Mouse (Mus musculus): ENCODE measurements around the gene Foxd2. TPM values are rescaled to one million over a fixed set of nuclear protein-coding genes. Genes with fewer than 3 reads are reported as not detected.

Gene Foxd2
- polyA plus RNA-seq (2015; fragmentation: Nextera tagmentation; extraction: Ambion mirVana): 1.8 and 2.5 TPM in 2 replicates

DNA sequence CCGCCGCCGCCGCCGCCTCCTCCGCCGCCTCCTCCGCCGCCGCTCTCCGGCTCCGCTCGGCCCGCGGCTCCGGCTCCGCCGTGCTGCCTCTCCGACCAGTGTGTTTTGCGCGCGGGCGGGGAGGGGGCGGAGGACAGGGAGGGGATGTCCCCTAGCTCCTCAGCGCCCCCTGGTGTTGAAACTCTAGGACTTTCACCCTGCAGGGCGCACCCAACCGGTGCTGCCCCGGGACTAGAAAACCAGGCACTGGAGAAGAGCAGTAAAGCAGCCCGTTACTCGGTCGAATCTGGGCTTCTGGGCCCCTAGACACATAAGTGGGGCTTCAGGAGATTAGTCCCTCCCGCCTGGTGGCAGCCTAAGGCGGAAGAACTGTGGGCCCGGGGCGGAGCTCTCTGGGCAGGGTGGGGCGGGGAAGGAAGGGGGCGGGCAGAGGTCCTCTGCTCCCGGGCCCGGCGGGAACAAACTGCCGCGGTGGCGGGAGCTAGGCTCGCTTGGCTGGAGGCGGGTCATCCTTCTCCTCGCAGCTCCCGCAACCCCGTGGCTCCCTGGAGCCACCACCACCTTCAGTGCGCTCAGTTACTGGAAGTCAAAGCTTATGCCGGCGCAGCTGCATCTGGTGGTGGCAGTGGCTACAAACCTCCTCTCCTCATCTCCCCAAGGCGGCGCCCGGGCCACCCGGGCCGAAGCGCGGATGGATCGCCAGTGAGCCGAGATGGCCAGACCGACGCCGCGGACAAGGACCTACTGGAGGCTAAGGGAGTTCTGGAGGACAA lies at the start of gene Foxd2:
TSS of gene Foxd2 (minus strand) at position 45 of the 773 bp plus-strand sequence.
- Histone ChIP-seq H3K9me3 (ENCODE audit: low read length) (no peaks in the 10 kb centered on the region), H3K4me1 (ENCODE audit: insufficient read depth, low read length) (peaks cover 22% of the 10 kb centered on the region), H3K9ac (replicated peaks; ENCODE audit: low read length) (peak within 1 kb of the TSS; percentile 75), H3K27ac (ENCODE audit: low read length) (peak within 1 kb of the TSS; percentile 94), H3K27me3 (ENCODE audit: insufficient read depth, low read length) (peaks cover 74% of the 10 kb centered on the region), H3K4me2 (replicated peaks; ENCODE audit: low read depth, low read length) (peak within 1 kb of the TSS; percentile 79), H3K36me3 (ENCODE audit: insufficient read depth, low read length) (no peaks in the 10 kb centered on the region), H3K4me3 (ENCODE audit: low read length) (peak within 1 kb of the TSS; percentile 69)
- under 1% methylated on average over 59 of the region's 64 CpGs for WGBS
- peak; percentile 91 for ATAC-seq (ENCODE audit: low FRiP score, low TSS enrichment)

GRCm38 (mm10) chr4:114958231-114958630 lies 49.6 kb upstream of the Foxd2 start:
- peaks cover 11% of the 10 kb centered on the region; the same call in 1 of the 2 replicates for H3K36me3 ChIP-seq (ENCODE audit: insufficient read depth, low read length)
- no peaks in the 10 kb centered on the region for H3K9me3 ChIP-seq (ENCODE audit: low read length)
- no peak for ATAC-seq (ENCODE audit: low FRiP score, low TSS enrichment)
- H3K4me2 ChIP-seq (replicated peaks; ENCODE audit: low read depth, low read length): no peak overlapping the region
- no peak overlapping the region for H3K9ac ChIP-seq (replicated peaks; ENCODE audit: low read length)
- no peaks in the 10 kb centered on the region for H3K4me1 ChIP-seq (ENCODE audit: insufficient read depth, low read length)
- H3K27ac ChIP-seq (ENCODE audit: low read length): no peak overlapping the region
- WGBS: 82% methylated on average over 2 of the region's 2 CpGs
- no peak overlapping the region for H3K4me3 ChIP-seq (ENCODE audit: low read length)
- H3K27me3 ChIP-seq (ENCODE audit: insufficient read depth, low read length): no peaks in the 10 kb centered on the region

DNA sequence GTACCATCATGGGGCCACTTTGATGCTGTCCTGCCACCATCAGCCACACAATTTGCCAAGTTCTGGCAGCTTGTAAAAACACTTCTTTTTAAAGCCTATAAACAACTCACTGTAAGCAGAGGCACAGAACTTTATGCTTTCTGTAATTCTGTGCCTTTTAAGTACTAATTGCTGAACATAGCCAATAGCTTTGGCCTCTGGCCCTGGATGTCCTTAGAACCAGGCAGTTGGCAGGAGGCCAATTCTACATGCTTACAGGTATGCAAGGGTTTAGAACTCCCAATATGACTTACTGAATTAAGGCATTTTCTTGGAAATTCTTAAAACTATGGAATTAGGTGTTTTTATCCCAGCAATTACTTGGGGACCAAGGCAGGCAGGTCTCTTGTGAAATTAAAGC lies 48.7 kb upstream of the Foxd2 start:
- H3K9ac ChIP-seq (replicated peaks; ENCODE audit: low read length): no peak overlapping the region
- H3K9me3 ChIP-seq (ENCODE audit: low read length): no peaks in the 10 kb centered on the region
- H3K4me2 ChIP-seq (replicated peaks; ENCODE audit: low read depth, low read length): no peak overlapping the region
- no peak for ATAC-seq (ENCODE audit: low FRiP score, low TSS enrichment)
- no peaks in the 10 kb centered on the region for H3K27me3 ChIP-seq (ENCODE audit: insufficient read depth, low read length)
- no peak overlapping the region for H3K27ac ChIP-seq (ENCODE audit: low read length)
- no peak overlapping the region for H3K4me3 ChIP-seq (ENCODE audit: low read length)
- H3K36me3 ChIP-seq (ENCODE audit: insufficient read depth, low read length): peaks cover 6% of the 10 kb centered on the region; the same call in 1 of the 2 replicates
- no peaks in the 10 kb centered on the region for H3K4me1 ChIP-seq (ENCODE audit: insufficient read depth, low read length)

GRCm38 (mm10) chr4:114953172-114953571 lies 44.5 kb upstream of the Foxd2 start:
- no peaks in the 10 kb centered on the region for H3K9me3 ChIP-seq (ENCODE audit: low read length)
- H3K4me2 ChIP-seq (replicated peaks; ENCODE audit: low read depth, low read length): no peak overlapping the region
- no peak overlapping the region for H3K27ac ChIP-seq (ENCODE audit: low read length)
- 0 out of 2 replicates have a peak, but pooled peaks have one; percentile 46 for ATAC-seq (ENCODE audit: low FRiP score, low TSS enrichment)
- H3K27me3 ChIP-seq (ENCODE audit: insufficient read depth, low read length): peaks cover 8% of the 10 kb centered on the region; the same call in 1 of the 2 replicates
- no peaks in the 10 kb centered on the region for H3K4me1 ChIP-seq (ENCODE audit: insufficient read depth, low read length)
- WGBS: 74% methylated on average over 3 of the region's 3 CpGs
- H3K4me3 ChIP-seq (ENCODE audit: low read length): no peak overlapping the region
- no peak overlapping the region for H3K9ac ChIP-seq (replicated peaks; ENCODE audit: low read length)
- no peaks in the 10 kb centered on the region for H3K36me3 ChIP-seq (ENCODE audit: insufficient read depth, low read length)

- H3K36me3 ChIP-seq (ENCODE audit: insufficient read depth, low read length): no peaks in the 10 kb centered on the region
- H3K27ac ChIP-seq (ENCODE audit: low read length): no peak overlapping the region
- H3K4me3 ChIP-seq (ENCODE audit: low read length): no peak overlapping the region
- no peak overlapping the region for H3K4me2 ChIP-seq (replicated peaks; ENCODE audit: low read depth, low read length)
- H3K9me3 ChIP-seq (ENCODE audit: low read length): no peaks in the 10 kb centered on the region
- no peak overlapping the region for H3K9ac ChIP-seq (replicated peaks; ENCODE audit: low read length)
- no peaks in the 10 kb centered on the region for H3K4me1 ChIP-seq (ENCODE audit: insufficient read depth, low read length)
- WGBS: 69% methylated on average over 7 of the region's 7 CpGs
- ATAC-seq (ENCODE audit: low FRiP score, low TSS enrichment): no peak
- H3K27me3 ChIP-seq (ENCODE audit: insufficient read depth, low read length): peaks cover 18% of the 10 kb centered on the region
Measured at GRCm38 (mm10) chr4:114947852-114948481, 39.3 kb upstream of the Foxd2 start.

DNA sequence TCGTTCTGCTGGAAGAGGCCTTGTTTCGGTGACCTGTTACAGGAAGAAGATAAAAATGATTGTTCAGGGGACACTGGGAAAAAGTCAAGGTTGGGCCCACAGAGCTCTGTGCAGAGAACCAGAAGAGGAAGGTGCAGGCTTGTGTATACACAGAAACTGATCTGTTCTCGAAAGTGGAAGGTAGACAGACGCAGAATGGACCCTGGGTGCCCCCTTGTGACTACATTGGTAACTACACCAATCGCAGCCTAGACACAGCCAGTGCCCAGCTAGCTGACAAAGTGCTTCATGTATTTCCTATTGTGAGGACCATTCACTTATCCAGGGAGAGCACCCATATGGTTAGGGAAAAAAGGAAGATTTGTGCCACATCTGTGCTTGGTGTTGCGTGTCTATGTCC lies 38.7 kb upstream of the Foxd2 start:
- Histone ChIP-seq H3K4me3 (ENCODE audit: low read length) (no peak overlapping the region), H3K4me1 (ENCODE audit: insufficient read depth, low read length) (peaks cover 4% of the 10 kb centered on the region; the same call in 1 of the 2 replicates), H3K4me2 (replicated peaks; ENCODE audit: low read depth, low read length) (no peak overlapping the region), H3K27ac (ENCODE audit: low read length) (no peak overlapping the region), H3K9ac (replicated peaks; ENCODE audit: low read length) (no peak overlapping the region), H3K36me3 (ENCODE audit: insufficient read depth, low read length) (no peaks in the 10 kb centered on the region), H3K9me3 (ENCODE audit: low read length) (no peaks in the 10 kb centered on the region), H3K27me3 (ENCODE audit: insufficient read depth, low read length) (peaks cover 18% of the 10 kb centered on the region)
- 24% methylated on average over 6 of the region's 6 CpGs for WGBS
- peak; percentile 90 for ATAC-seq (ENCODE audit: low FRiP score, low TSS enrichment)

- Histone ChIP-seq H3K27ac (ENCODE audit: low read length) (no peak overlapping the region), H3K4me2 (replicated peaks; ENCODE audit: low read depth, low read length) (no peak overlapping the region), H3K9me3 (ENCODE audit: low read length) (no peaks in the 10 kb centered on the region), H3K4me1 (ENCODE audit: insufficient read depth, low read length) (peaks cover 11% of the 10 kb centered on the region; the same call in 1 of the 2 replicates), H3K4me3 (ENCODE audit: low read length) (no peak overlapping the region), H3K27me3 (ENCODE audit: insufficient read depth, low read length) (peaks cover 18% of the 10 kb centered on the region), H3K9ac (replicated peaks; ENCODE audit: low read length) (no peak overlapping the region), H3K36me3 (ENCODE audit: insufficient read depth, low read length) (no peaks in the 10 kb centered on the region)
- WGBS: 82% methylated on average over 4 of the region's 4 CpGs
- no peak for ATAC-seq (ENCODE audit: low FRiP score, low TSS enrichment)
Measured at GRCm38 (mm10) chr4:114946416-114946815, 37.7 kb upstream of the Foxd2 start.

- H3K9ac ChIP-seq (replicated peaks; ENCODE audit: low read length): no peak overlapping the region
- H3K4me2 ChIP-seq (replicated peaks; ENCODE audit: low read depth, low read length): no peak overlapping the region
- peaks cover 18% of the 10 kb centered on the region for H3K27me3 ChIP-seq (ENCODE audit: insufficient read depth, low read length)
- ATAC-seq (ENCODE audit: low FRiP score, low TSS enrichment): no peak
- no peak overlapping the region for H3K4me3 ChIP-seq (ENCODE audit: low read length)
- H3K27ac ChIP-seq (ENCODE audit: low read length): no peak overlapping the region
- peaks cover 11% of the 10 kb centered on the region; the same call in 1 of the 2 replicates for H3K4me1 ChIP-seq (ENCODE audit: insufficient read depth, low read length)
- no peaks in the 10 kb centered on the region for H3K36me3 ChIP-seq (ENCODE audit: insufficient read depth, low read length)
- no peaks in the 10 kb centered on the region for H3K9me3 ChIP-seq (ENCODE audit: low read length)
- 48% methylated on average over 5 of the region's 5 CpGs for WGBS
Measured at GRCm38 (mm10) chr4:114945021-114945420, 36.3 kb upstream of the Foxd2 start.

GRCm38 (mm10) chr4:114942583-114942982 lies 33.9 kb upstream of the Foxd2 start:
- Histone ChIP-seq H3K36me3 (ENCODE audit: insufficient read depth, low read length) (no peaks in the 10 kb centered on the region), H3K9me3 (ENCODE audit: low read length) (no peaks in the 10 kb centered on the region), H3K27me3 (ENCODE audit: insufficient read depth, low read length) (peaks cover 9% of the 10 kb centered on the region), H3K4me2 (replicated peaks; ENCODE audit: low read depth, low read length) (no peak overlapping the region), H3K27ac (ENCODE audit: low read length) (no peak overlapping the region), H3K9ac (replicated peaks; ENCODE audit: low read length) (no peak overlapping the region), H3K4me3 (ENCODE audit: low read length) (no peak overlapping the region), H3K4me1 (ENCODE audit: insufficient read depth, low read length) (peaks cover 11% of the 10 kb centered on the region; the same call in 1 of the 2 replicates)
- no peak for ATAC-seq (ENCODE audit: low FRiP score, low TSS enrichment)
- 24% methylated on average over 8 of the region's 8 CpGs for WGBS

GRCm38 (mm10) chr4:114942112-114942511 lies 33.4 kb upstream of the Foxd2 start:
- H3K9me3 ChIP-seq (ENCODE audit: low read length): no peaks in the 10 kb centered on the region
- no peak overlapping the region for H3K4me3 ChIP-seq (ENCODE audit: low read length)
- H3K36me3 ChIP-seq (ENCODE audit: insufficient read depth, low read length): no peaks in the 10 kb centered on the region
- no peak overlapping the region for H3K27ac ChIP-seq (ENCODE audit: low read length)
- H3K4me2 ChIP-seq (replicated peaks; ENCODE audit: low read depth, low read length): no peak overlapping the region
- H3K27me3 ChIP-seq (ENCODE audit: insufficient read depth, low read length): peaks cover 9% of the 10 kb centered on the region
- peaks cover 11% of the 10 kb centered on the region; the same call in 1 of the 2 replicates for H3K4me1 ChIP-seq (ENCODE audit: insufficient read depth, low read length)
- WGBS: 49% methylated on average over 4 of the region's 4 CpGs
- no peak overlapping the region for H3K9ac ChIP-seq (replicated peaks; ENCODE audit: low read length)
- no peak for ATAC-seq (ENCODE audit: low FRiP score, low TSS enrichment)
